ENCODE assay signal across 8 mouse cellular contexts in the genomic region with DNA sequence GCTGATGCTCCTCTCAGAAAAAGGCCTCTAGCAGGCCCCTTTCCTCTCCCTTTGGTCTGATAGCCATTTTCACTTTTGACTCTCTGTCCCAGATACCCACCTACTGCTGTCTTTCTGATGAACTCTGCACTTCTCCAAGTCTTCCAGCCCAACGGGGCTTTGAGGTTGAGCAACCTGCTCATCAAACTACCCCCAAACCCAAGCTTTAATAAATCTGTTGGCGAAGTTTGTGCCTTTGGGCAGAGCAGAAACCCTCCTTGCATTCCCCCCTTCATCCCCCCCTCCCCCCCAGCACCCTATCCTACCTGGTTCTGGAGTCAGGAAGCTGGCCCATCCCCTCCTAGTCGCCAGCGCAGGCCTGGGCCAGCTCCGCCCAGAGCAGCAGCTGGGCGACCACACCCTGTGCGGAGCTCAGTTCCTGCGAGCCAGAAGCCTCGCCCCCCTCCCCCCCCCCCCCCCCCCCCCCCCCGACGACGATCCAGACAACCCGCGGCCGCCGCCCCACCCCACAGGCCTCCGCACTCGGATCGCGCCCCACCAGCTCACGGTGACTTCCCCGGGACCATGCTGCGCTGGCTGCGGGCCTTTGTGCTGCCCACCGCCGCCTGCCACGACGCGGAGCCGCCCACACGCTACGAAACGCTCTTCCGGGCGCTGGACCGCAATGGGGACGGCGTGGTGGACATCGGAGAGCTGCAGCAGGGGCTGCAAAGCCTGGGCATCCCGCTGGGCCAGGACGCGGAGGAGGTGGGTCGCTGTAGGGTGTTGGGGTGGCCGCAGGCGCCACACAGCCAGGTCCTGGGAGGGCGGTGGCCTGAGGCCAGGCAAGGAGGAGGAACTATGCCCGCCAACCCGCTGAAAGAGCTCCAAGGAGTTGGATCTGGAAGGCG. TPM values are rescaled to one million over a fixed set of nuclear protein-coding genes. Genes with fewer than 3 reads are reported as not detected.
DNase-seq lines count a peak whose midpoint lies in the region; ATAC-seq and TF ChIP-seq lines count a peak whose summit lies in the region.

A gene (plus strand): TSS at position 509 of the 890 bp plus-strand sequence.

- H3K9me3 ChIP-seq in embryonic facial prominence, embryonic 14.5 days (ENCODE audit: control insufficient read depth, low read length): no peaks in the 10 kb centered on the region
- H3K9me3 ChIP-seq in heart, embryonic 11.5 days (replicated peaks; ENCODE audit: control insufficient read depth, low read length): no peaks in the 10 kb centered on the region
- no peaks in the 10 kb centered on the region for H3K9me3 ChIP-seq in kidney, embryonic 16.5 days (ENCODE audit: low read length)
- no peaks in the 10 kb centered on the region for H3K9me3 ChIP-seq in lung, embryonic 14.5 days (ENCODE audit: low read depth, low read length)
- no peaks in the 10 kb centered on the region for H3K9me3 ChIP-seq in neural tube, embryonic 15.5 days (replicated peaks)

- H3K36me3 ChIP-seq in embryonic facial prominence, embryonic 14.5 days (ENCODE audit: control insufficient read depth, insufficient read depth, low read length): peaks cover 11% of the 10 kb centered on the region; the same call in 1 of the 2 replicates
- 0 out of 2 replicates have a peak, but pooled peaks cover 3% of the 10 kb centered on the region for H3K36me3 ChIP-seq in heart, embryonic 11.5 days (ENCODE audit: control insufficient read depth, insufficient read depth, low read length)
- peaks cover 4% of the 10 kb centered on the region; the same call in 1 of the 2 replicates for H3K36me3 ChIP-seq in kidney, embryonic 16.5 days (ENCODE audit: insufficient read depth, low read length)
- no peaks in the 10 kb centered on the region for H3K36me3 ChIP-seq in lung, embryonic 14.5 days (ENCODE audit: insufficient read depth)
- no peaks in the 10 kb centered on the region for H3K36me3 ChIP-seq in neural tube, embryonic 15.5 days
- H3K36me3 ChIP-seq in thymus, adult 2 months (ENCODE audit: control insufficient read depth, insufficient read depth, low read length): no peaks in the 10 kb centered on the region

- H3K9ac ChIP-seq in embryonic facial prominence, embryonic 14.5 days (ENCODE audit: low read depth, low read length): peak within 1 kb of the TSS; percentile 95
- H3K9ac ChIP-seq in heart, embryonic 11.5 days (ENCODE audit: low read depth, low read length): peak within 1 kb of the TSS; percentile 97
- peak within 1 kb of the TSS; percentile 94 for H3K9ac ChIP-seq in kidney, embryonic 16.5 days (replicated peaks; ENCODE audit: low read length)
- peak within 1 kb of the TSS; percentile 93 for H3K9ac ChIP-seq in lung, embryonic 14.5 days
- H3K9ac ChIP-seq in neural tube, embryonic 15.5 days (replicated peaks): peak within 1 kb of the TSS; percentile 65

- H3K27me3 ChIP-seq in embryonic facial prominence, embryonic 14.5 days (replicated peaks; ENCODE audit: control insufficient read depth, insufficient read depth, low read length): no peaks in the 10 kb centered on the region
- H3K27me3 ChIP-seq in heart, embryonic 11.5 days (ENCODE audit: control insufficient read depth, insufficient read depth, low read length): no peaks in the 10 kb centered on the region
- no peaks in the 10 kb centered on the region for H3K27me3 ChIP-seq in kidney, embryonic 16.5 days (ENCODE audit: insufficient read depth, low read length)
- no peaks in the 10 kb centered on the region for H3K27me3 ChIP-seq in lung, embryonic 14.5 days (ENCODE audit: insufficient read depth, low read length)
- H3K27me3 ChIP-seq in neural tube, embryonic 15.5 days (replicated peaks): no peaks in the 10 kb centered on the region
- H3K27me3 ChIP-seq in thymus, adult 2 months (ENCODE audit: control insufficient read depth, insufficient read depth, low read length): no peaks in the 10 kb centered on the region

- peak within 1 kb of the TSS; percentile 91 for H3K27ac ChIP-seq in embryonic facial prominence, embryonic 14.5 days (replicated peaks; ENCODE audit: low read depth, low read length)
- H3K27ac ChIP-seq in heart, embryonic 11.5 days (ENCODE audit: low read depth, low read length): peak within 1 kb of the TSS; percentile 94
- peak within 1 kb of the TSS; percentile 87 for H3K27ac ChIP-seq in kidney, embryonic 16.5 days (ENCODE audit: low read length)
- H3K27ac ChIP-seq in lung, embryonic 14.5 days (ENCODE audit: low read depth): peak within 1 kb of the TSS; percentile 94
- H3K27ac ChIP-seq in neural tube, embryonic 15.5 days (replicated peaks): peak within 1 kb of the TSS; percentile 57
- no peak within 1 kb of the TSS for H3K27ac ChIP-seq in thymus, adult 2 months (ENCODE audit: control insufficient read depth, insufficient read depth, low read length)

- no peak for TF ChIP-seq POLR2A in thymus, adult 2 months (IDR thresholded peaks at IDR 0.05; ENCODE audit: control insufficient read depth, extremely low read depth, insufficient read depth, low read length, poor library complexity)

- peak within 1 kb of the TSS; percentile 60 for H3K4me2 ChIP-seq in embryonic facial prominence, embryonic 14.5 days (ENCODE audit: low read depth, low read length)
- peak within 1 kb of the TSS; percentile 78 for H3K4me2 ChIP-seq in heart, embryonic 11.5 days
- peak within 1 kb of the TSS; percentile 60 for H3K4me2 ChIP-seq in kidney, embryonic 16.5 days (replicated peaks; ENCODE audit: low read depth, low read length)
- H3K4me2 ChIP-seq in lung, embryonic 14.5 days: peak within 1 kb of the TSS; percentile 69
- peak within 1 kb of the TSS; percentile 70 for H3K4me2 ChIP-seq in neural tube, embryonic 15.5 days

- 2% methylated on average over 25 of the region's 49 CpGs for WGBS in embryonic facial prominence, embryonic 14.5 days
- 3% methylated on average over 28 of the region's 49 CpGs for WGBS in heart, embryonic 11.5 days (ENCODE audit: insufficient replicate concordance)
- 1% methylated on average over 38 of the region's 49 CpGs for WGBS in kidney, embryonic 16.5 days
- 3% methylated on average over 34 of the region's 49 CpGs for whole genome bisulfite sequencing in lung, embryonic 14.5 days
- 2% methylated on average over 30 of the region's 49 CpGs for WGBS in neural tube, embryonic 15.5 days
- 2% methylated on average over 43 of the region's 49 CpGs for WGBS in thymus, adult 2 months

- peaks cover 13% of the 10 kb centered on the region; the same call in 1 of the 2 replicates for H3K4me1 ChIP-seq in embryonic facial prominence, embryonic 14.5 days (ENCODE audit: control insufficient read depth, insufficient read depth, low read length)
- H3K4me1 ChIP-seq in heart, embryonic 11.5 days (ENCODE audit: control insufficient read depth, insufficient read depth, low read length): peaks cover 19% of the 10 kb centered on the region
- H3K4me1 ChIP-seq in kidney, embryonic 16.5 days (ENCODE audit: insufficient read depth, low read length): peaks cover 14% of the 10 kb centered on the region
- H3K4me1 ChIP-seq in lung, embryonic 14.5 days (ENCODE audit: insufficient read depth): peaks cover 13% of the 10 kb centered on the region
- H3K4me1 ChIP-seq in neural tube, embryonic 15.5 days: peaks cover 9% of the 10 kb centered on the region
- H3K4me1 ChIP-seq in thymus, adult 2 months (replicated peaks; ENCODE audit: control insufficient read depth, insufficient read depth, low read length): peaks cover 8% of the 10 kb centered on the region

- H3K4me3 ChIP-seq in embryonic facial prominence, embryonic 14.5 days (ENCODE audit: low read depth, low read length): peak within 1 kb of the TSS; percentile 86
- H3K4me3 ChIP-seq in heart, embryonic 11.5 days (ENCODE audit: low read depth, low read length): peak within 1 kb of the TSS; percentile 88
- peak within 1 kb of the TSS; percentile 88 for H3K4me3 ChIP-seq in kidney, embryonic 16.5 days (ENCODE audit: low read length)
- peak within 1 kb of the TSS; percentile 76 for H3K4me3 ChIP-seq in lung, embryonic 14.5 days (ENCODE audit: low read depth, low read length)
- peak within 1 kb of the TSS; percentile 56 for H3K4me3 ChIP-seq in neural tube, embryonic 15.5 days (replicated peaks)
- peak within 1 kb of the TSS; percentile 68 for H3K4me3 ChIP-seq in thymus, adult 2 months (ENCODE audit: control insufficient read depth, insufficient read depth, low read length)

- peak; percentile 66 for DNase-seq in CD4-positive, CD25-positive, alpha-beta regulatory T cell, adult 2 months (ENCODE audit: low read depth, low spot score)
- peak; percentile 80 for DNase-seq in adrenal gland, adult 2 months
- DNase-seq in embryonic facial prominence, embryonic 14.5 days (ENCODE audit: low spot score): peak; percentile 84
- DNase-seq in lung, embryonic 14.5 days: peak; percentile 79
- peak; percentile 40 for DNase-seq in thymus, adult 2 months

- TF ChIP-seq CTCF in lung, embryonic 14.5 days (IDR thresholded peaks at IDR 0.05; ENCODE audit: low read depth): no peak
- TF ChIP-seq CTCF in thymus, adult 2 months (IDR thresholded peaks at IDR 0.05; ENCODE audit: borderline replicate concordance, control insufficient read depth, extremely low read depth, insufficient read depth, low read length, poor library complexity): 0 out of 2 replicates have a peak, but pooled peaks have one; percentile 48

- peak; percentile 93 for ATAC-seq in embryonic facial prominence, embryonic 14.5 days (ENCODE audit: low read depth)
- peak; percentile 87 for ATAC-seq in heart, embryonic 11.5 days (replicated peaks; ENCODE audit: insufficient number of reproducible peaks, low FRiP score, low TSS enrichment)
- ATAC-seq in kidney, embryonic 16.5 days (ENCODE audit: low FRiP score, low TSS enrichment): peak; percentile 96
- peak; percentile 93 for ATAC-seq in lung, embryonic 14.5 days (ENCODE audit: insufficient read depth)
- ATAC-seq in neural tube, embryonic 15.5 days (ENCODE audit: low FRiP score): peak; percentile 87

RNA-seq across cellular contexts. Expression of the gene that starts here (rescaled TPM):
- total RNA-seq in adrenal gland, adult 2 months (2021): 10 to 100 TPM; 49.5 to 86.5 TPM
- polyA plus RNA-seq in adrenal gland, adult 2 months (2012; rRNA removed): 23.1 and 24.9 TPM in 2 replicates
- polyA plus RNA-seq in embryonic facial prominence, embryonic 14.5 days (2014; fragmentation: Nextera tagmentation; extraction: Ambion mirVana): 47.1 and 54.1 TPM in 2 replicates
- 38.1 and 50.5 TPM in 2 replicates for polyA plus RNA-seq in heart, embryonic 11.5 days (2014; fragmentation: Nextera tagmentation; extraction: Ambion mirVana)
- 21.0 and 22.8 TPM in 2 replicates for polyA plus RNA-seq in kidney, embryonic 16.5 days (2015; fragmentation: Nextera tagmentation; extraction: Ambion mirVana)
- 34.7 and 35.8 TPM in 2 replicates for polyA plus RNA-seq in lung, embryonic 14.5 days (2014; fragmentation: Nextera tagmentation; extraction: Ambion mirVana)
- polyA plus RNA-seq in neural tube, embryonic 15.5 days (2015; fragmentation: Nextera tagmentation; extraction: Ambion mirVana): 4.4 and 9.8 TPM in 2 replicates
- polyA plus RNA-seq in thymus, adult 2 months (2012; rRNA removed): 2.3 and 2.4 TPM in 2 replicates
